Mouse (Mus musculus) stomach, postnatal 0 days (tissue): ENCODE data around the gene Gm28308. TPM values are rescaled to one million over a fixed set of nuclear protein-coding genes. Genes with fewer than 3 reads are reported as not detected.
A peak's percentile ranks its signal among the peaks of the same experiment; 100 is the strongest.

Source experiments
- ATAC-seq: fragments of 200-750 bp; cut with Nextera tagmentation; 2 replicates; pipeline ENCODE4 v1.8.0; 2017; ENCODE audit not compliant: low FRiP score, low TSS enrichment
- DNase-seq: peaks from one replicate; pipeline ENCODE4 v3.0.0-alpha.2; 2016; ENCODE audit warnings: low spot score
- H3K27ac ChIP-seq: fragments of 300-500 bp; sonication (generic); replicated peaks from 2 replicates; pipeline ENCODE4 v1.5.1; 2014; ENCODE audit warnings: mild to moderate bottlenecking, control low read depth
- H3K27me3 ChIP-seq: fragments of 300-500 bp; sonication (generic); 2 replicates; pipeline ENCODE4 v1.6.1; 2014; ENCODE audit warnings: low read length; ENCODE audit not compliant: control insufficient read depth, insufficient read depth
- H3K36me3 ChIP-seq: fragments of 300-500 bp; sonication (generic); 2 replicates; pipeline ENCODE4 v1.6.1; 2014; ENCODE audit warnings: low read length, mixed read lengths; ENCODE audit not compliant: control insufficient read depth, insufficient read depth
- H3K4me1 ChIP-seq: fragments of 300-500 bp; sonication (generic); replicated peaks from 2 replicates; pipeline ENCODE4 v1.6.1; 2014; ENCODE audit warnings: antibody characterized with exemption; ENCODE audit not compliant: control insufficient read depth, insufficient read depth
- H3K4me2 ChIP-seq: fragments of 300-500 bp; sonication (generic); replicated peaks from 2 replicates; pipeline ENCODE4 v1.6.1; 2014; ENCODE audit warnings: low read depth, mild to moderate bottlenecking, control low read depth, moderate library complexity
- H3K4me3 ChIP-seq: fragments of 300-500 bp; sonication (generic); 2 replicates; pipeline ENCODE4 v1.5.1; 2014; ENCODE audit warnings: low read depth, low read length, control low read depth
- H3K9ac ChIP-seq: fragments of 300-500 bp; sonication (generic); 2 replicates; pipeline ENCODE4 v1.6.1; 2014; ENCODE audit warnings: mild to moderate bottlenecking, low read length, control low read depth, mixed read lengths
- H3K9me3 ChIP-seq: fragments of 300-500 bp; sonication (generic); 2 replicates; pipeline ENCODE4 v1.6.1; 2016; ENCODE audit warnings: low read length; ENCODE audit not compliant: control insufficient read depth
- CTCF ChIP-seq: IDR thresholded peaks from 2 replicates; pipeline ENCODE4 v1.5.1; 2016; ENCODE audit warnings: antibody characterized with exemption, low read depth, mild to moderate bottlenecking, moderate library complexity
- EP300 ChIP-seq: optimal IDR thresholded peaks from 2 replicates; pipeline ENCODE3; 2016; ENCODE audit warnings: antibody characterized with exemption
- WGBS: fragments of 180-500 bp; shearing (Covaris S2); extraction: QIAGEN DNeasy Blood & Tissue Kit; methylation state at CpG from one replicate; pipeline ENCODE4 v1.1.7; 2014; 5-methylcytosine and 5-hydroxymethylcytosine counted together
- polyA plus RNA-seq: library from polyadenylated mRNA; unstranded; fragments of >200 nt; fragmentation: Nextera tagmentation; extraction: Ambion mirVana; gene quantifications from 2 replicates; pipeline ENCODE4 v1.2.1, GENCODE M21; 2015

Gene Gm28308
- polyA plus RNA-seq, 1 experiment from 2014 or later, result not detected

- DNase-seq (no peak), ATAC-seq (no peak)
- peak overlapping the region; percentile 89 for H3K27ac ChIP-seq
- H3K27me3 ChIP-seq, result peaks cover 25% of the 10 kb centered on the region; the same call in 1 of the 2 replicates
- H3K9me3 ChIP-seq, result no peaks in the 10 kb centered on the region
- H3K4me3 ChIP-seq, result peak overlapping the region; percentile 55
- peak overlapping the region; percentile 47 for H3K4me2 ChIP-seq
- TF ChIP-seq EP300, result no peak
- H3K9ac ChIP-seq, result peak overlapping the region; percentile 69
- H3K36me3 ChIP-seq, result no peaks in the 10 kb centered on the region
- H3K4me1 ChIP-seq, result no peaks in the 10 kb centered on the region
- WGBS, result 10% methylated on average over 13 of the region's 13 CpGs
Measured at GRCm38 (mm10) chr6:52211961-52212360, 1.2 kb downstream of the Gm28308 start.

GRCm38 (mm10) chr6:52211170-52211935, 1.8 kb downstream of the Gm28308 start:
- H3K9ac ChIP-seq, result peak overlapping the region; percentile 69
- WGBS, result 4% methylated on average over 37 of the region's 37 CpGs
- DNase-seq (peak; percentile 78), ATAC-seq (peak; percentile 58)
- peaks cover 23% of the 10 kb centered on the region; the same call in 1 of the 2 replicates for H3K27me3 ChIP-seq
- no peaks in the 10 kb centered on the region for H3K4me1 ChIP-seq
- H3K4me3 ChIP-seq, result peak overlapping the region; percentile 55
- H3K4me2 ChIP-seq, result peak overlapping the region; percentile 47
- TF ChIP-seq EP300, result no peak
- peak; percentile 84 for TF ChIP-seq CTCF
- no peaks in the 10 kb centered on the region for H3K9me3 ChIP-seq
- H3K27ac ChIP-seq, result peak overlapping the region; percentile 89; the same call in 1 of the 2 replicates
- H3K36me3 ChIP-seq, result no peaks in the 10 kb centered on the region

- Histone ChIP-seq H3K4me2 (peak overlapping the region; percentile 76), H3K4me3 (peak overlapping the region; percentile 42), H3K27ac (peak overlapping the region; percentile 40), H3K27me3 (peaks cover 12% of the 10 kb centered on the region; the same call in 1 of the 2 replicates), H3K9ac (peak overlapping the region; percentile 53), H3K9me3 (no peaks in the 10 kb centered on the region), H3K4me1 (no peaks in the 10 kb centered on the region), H3K36me3 (no peaks in the 10 kb centered on the region)
- ATAC-seq (no peak), DNase-seq (no peak)
- TF ChIP-seq CTCF (no peak), EP300 (no peak)
- WGBS, result 35% methylated on average over 12 of the region's 12 CpGs
Measured at GRCm38 (mm10) chr6:52209685-52210046, 3.5 kb downstream of the Gm28308 start.

GRCm38 (mm10) chr6:52208868-52209684, 4.1 kb downstream of the Gm28308 start:
- peak overlapping the region; percentile 76 for H3K4me2 ChIP-seq
- 17% methylated on average over 18 of the region's 18 CpGs for WGBS
- peak overlapping the region; percentile 42 for H3K4me3 ChIP-seq
- H3K27ac ChIP-seq, result peak overlapping the region; percentile 78
- H3K36me3 ChIP-seq, result no peaks in the 10 kb centered on the region
- no peaks in the 10 kb centered on the region for H3K4me1 ChIP-seq
- DNase-seq (no peak), ATAC-seq (no peak)
- H3K9ac ChIP-seq, result peak overlapping the region; percentile 53
- peaks cover 8% of the 10 kb centered on the region; the same call in 1 of the 2 replicates for H3K27me3 ChIP-seq
- no peaks in the 10 kb centered on the region for H3K9me3 ChIP-seq
- TF ChIP-seq EP300 (no peak), CTCF (no peak)

- peaks cover 8% of the 10 kb centered on the region; the same call in 1 of the 2 replicates for H3K27me3 ChIP-seq
- WGBS, result 5% methylated on average over 47 of the region's 47 CpGs
- DNase-seq, result no peak
Measured at GRCm38 (mm10) chr6:52208072-52208867, 4.9 kb downstream of the Gm28308 start, which contains the start of gene Hoxa6. Hoxa6 (minus strand) TSS chr6:52208722.

More at GRCm38 (mm10) chr6:52208072-52208867, 4.9 kb downstream of the Gm28308 start, which contains the start of gene Hoxa6:
- Histone ChIP-seq H3K4me1 (no peaks in the 10 kb centered on the region), H3K9me3 (no peaks in the 10 kb centered on the region), H3K36me3 (no peaks in the 10 kb centered on the region), H3K4me2 (peak within 1 kb of the TSS; percentile 76), H3K9ac (peak within 1 kb of the TSS; percentile 53), H3K27ac (peak within 1 kb of the TSS; percentile 78), H3K4me3 (peak within 1 kb of the TSS; percentile 42)
- ATAC-seq, result no peak
- TF ChIP-seq CTCF (no peak), EP300 (no peak)
